Mouse (Mus musculus) stomach, embryonic 15.5 days (tissue): ENCODE data around the gene Arhgap8. TPM values are rescaled to one million over a fixed set of nuclear protein-coding genes. Genes with fewer than 3 reads are reported as not detected.
"Not testable (repeated sequence)": the region's sequence is repeated elsewhere in the genome, so short reads cannot be mapped to it uniquely, and the experiment has no call there.

ENCODE experiments used
- ATAC-seq: fragments of 200-750 bp; cut with Nextera tagmentation; 2 replicates; pipeline ENCODE4 v1.8.0; 2017; ENCODE audit warnings: low read depth, moderate number of reproducible peaks, moderate TSS enrichment; ENCODE audit not compliant: insufficient read depth, low FRiP score
- H3K27ac ChIP-seq: fragments of 300-500 bp; sonication (generic); 2 replicates; pipeline ENCODE4 v1.5.1; 2015; ENCODE audit warnings: mild to moderate bottlenecking, inconsistent platforms
- H3K27me3 ChIP-seq: fragments of 300-500 bp; sonication (generic); replicated peaks from 2 replicates; pipeline ENCODE4 v1.6.1; 2015; ENCODE audit warnings: inconsistent platforms
- H3K36me3 ChIP-seq: fragments of 300-500 bp; sonication (generic); 2 replicates; pipeline ENCODE4 v1.6.1; 2015; ENCODE audit warnings: inconsistent platforms
- H3K4me1 ChIP-seq: fragments of 300-500 bp; sonication (generic); 2 replicates; pipeline ENCODE4 v1.6.1; 2015; ENCODE audit warnings: inconsistent platforms
- H3K4me2 ChIP-seq: fragments of 300-500 bp; sonication (generic); 2 replicates; pipeline ENCODE4 v1.6.1; 2015; ENCODE audit warnings: mild to moderate bottlenecking, inconsistent platforms
- H3K4me3 ChIP-seq: fragments of 300-500 bp; sonication (generic); replicated peaks from 2 replicates; pipeline ENCODE4 v1.5.1; 2015; ENCODE audit warnings: inconsistent platforms
- H3K9ac ChIP-seq: fragments of 300-500 bp; sonication (generic); 2 replicates; pipeline ENCODE4 v1.6.1; 2015; ENCODE audit warnings: inconsistent platforms
- H3K9me3 ChIP-seq: fragments of 300-500 bp; sonication (generic); 2 replicates; pipeline ENCODE4 v1.6.1; 2016; ENCODE audit warnings: inconsistent platforms
- WGBS: fragments of 180-500 bp; shearing (Covaris S2); methylation state at CpG from one replicate; pipeline ENCODE4 v1.1.7; 2015; 5-methylcytosine and 5-hydroxymethylcytosine counted together
- polyA plus RNA-seq: library from polyadenylated mRNA; unstranded; fragments of >200 nt; fragmentation: Nextera tagmentation; extraction: Ambion mirVana; gene quantifications from 2 replicates; pipeline ENCODE4 v1.2.1, GENCODE M21; 2015

Arhgap8 gene
- polyA plus RNA-seq, 1 experiment from 2014 or later: 10.3 TPM

DNA sequence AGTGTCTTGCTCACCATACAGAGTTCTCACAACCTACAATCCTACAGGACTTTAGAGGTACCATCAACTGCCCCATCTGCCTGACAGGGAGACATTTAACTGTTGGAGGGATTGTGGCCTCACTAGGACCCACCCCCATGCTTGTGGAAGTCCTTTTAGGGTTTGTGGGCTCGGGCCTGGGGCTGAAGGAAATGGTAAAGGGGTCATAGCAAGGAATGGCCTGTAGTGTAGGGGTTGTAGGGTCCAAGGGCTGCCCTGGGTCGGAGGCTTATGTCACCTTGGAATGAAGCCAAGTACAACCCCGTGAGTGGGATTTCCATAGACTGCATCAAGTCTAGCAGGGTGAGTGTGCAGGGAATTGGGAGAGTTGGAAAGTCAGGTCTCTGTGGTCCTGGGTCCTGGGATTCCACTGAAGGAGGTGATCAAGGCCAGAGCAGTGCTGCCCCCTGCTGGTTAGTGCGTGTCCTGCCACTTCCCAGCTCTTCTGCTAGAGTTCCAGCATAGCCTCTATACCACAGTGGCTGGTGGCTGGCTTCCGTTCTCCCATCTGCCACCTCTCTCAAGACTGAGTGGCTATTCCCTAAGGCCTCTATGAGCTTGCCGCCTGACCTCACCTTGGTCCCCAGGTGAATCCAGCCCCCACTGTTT is 19.6 kb upstream of the Arhgap8 start:
- no peaks in the 10 kb centered on the region for H3K4me1 ChIP-seq
- WGBS: 46% methylated on average over 6 of the region's 6 CpGs

DNA sequence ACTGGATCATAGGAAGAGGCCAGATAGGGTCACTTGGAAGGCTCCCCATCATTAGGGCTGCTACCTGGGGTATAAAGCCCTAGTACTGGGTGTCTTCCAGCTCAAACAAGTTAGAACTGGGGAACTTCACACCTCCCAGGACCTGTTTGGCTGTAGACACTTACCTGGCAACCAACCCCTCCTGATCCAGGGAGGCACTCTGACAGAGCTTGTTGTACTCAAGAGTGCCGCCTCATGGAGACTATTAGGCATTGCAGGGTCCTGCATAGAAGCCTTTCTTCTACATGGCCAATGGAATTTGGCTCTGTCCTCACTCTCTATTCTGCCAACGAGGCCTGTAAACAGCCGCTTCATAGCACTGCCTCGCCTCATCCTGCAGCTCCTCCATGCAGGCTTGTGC is 17.9 kb upstream of the Arhgap8 start:
- Histone ChIP-seq H3K4me3 (no peak overlapping the region), H3K4me1 (no peaks in the 10 kb centered on the region), H3K9me3 (no peaks in the 10 kb centered on the region), H3K27ac (no peak overlapping the region), H3K36me3 (peaks cover 20% of the 10 kb centered on the region; the same call in 1 of the 2 replicates), H3K9ac (no peak overlapping the region), H3K27me3 (no peaks in the 10 kb centered on the region), H3K4me2 (no peak overlapping the region)
- ATAC-seq: 0 out of 2 replicates have a peak, but pooled peaks have one; percentile 8
- 20% methylated on average over 4 of the region's 4 CpGs for WGBS

More for the DNA sequence above, 19.6 kb upstream of the Arhgap8 start:
- Histone ChIP-seq H3K27me3 (no peaks in the 10 kb centered on the region), H3K9ac (no peak overlapping the region), H3K36me3 (peaks cover 20% of the 10 kb centered on the region; the same call in 1 of the 2 replicates), H3K4me3 (no peak overlapping the region), H3K27ac (no peak overlapping the region), H3K4me2 (no peak overlapping the region), H3K9me3 (no peaks in the 10 kb centered on the region)
- ATAC-seq: no peak

DNA sequence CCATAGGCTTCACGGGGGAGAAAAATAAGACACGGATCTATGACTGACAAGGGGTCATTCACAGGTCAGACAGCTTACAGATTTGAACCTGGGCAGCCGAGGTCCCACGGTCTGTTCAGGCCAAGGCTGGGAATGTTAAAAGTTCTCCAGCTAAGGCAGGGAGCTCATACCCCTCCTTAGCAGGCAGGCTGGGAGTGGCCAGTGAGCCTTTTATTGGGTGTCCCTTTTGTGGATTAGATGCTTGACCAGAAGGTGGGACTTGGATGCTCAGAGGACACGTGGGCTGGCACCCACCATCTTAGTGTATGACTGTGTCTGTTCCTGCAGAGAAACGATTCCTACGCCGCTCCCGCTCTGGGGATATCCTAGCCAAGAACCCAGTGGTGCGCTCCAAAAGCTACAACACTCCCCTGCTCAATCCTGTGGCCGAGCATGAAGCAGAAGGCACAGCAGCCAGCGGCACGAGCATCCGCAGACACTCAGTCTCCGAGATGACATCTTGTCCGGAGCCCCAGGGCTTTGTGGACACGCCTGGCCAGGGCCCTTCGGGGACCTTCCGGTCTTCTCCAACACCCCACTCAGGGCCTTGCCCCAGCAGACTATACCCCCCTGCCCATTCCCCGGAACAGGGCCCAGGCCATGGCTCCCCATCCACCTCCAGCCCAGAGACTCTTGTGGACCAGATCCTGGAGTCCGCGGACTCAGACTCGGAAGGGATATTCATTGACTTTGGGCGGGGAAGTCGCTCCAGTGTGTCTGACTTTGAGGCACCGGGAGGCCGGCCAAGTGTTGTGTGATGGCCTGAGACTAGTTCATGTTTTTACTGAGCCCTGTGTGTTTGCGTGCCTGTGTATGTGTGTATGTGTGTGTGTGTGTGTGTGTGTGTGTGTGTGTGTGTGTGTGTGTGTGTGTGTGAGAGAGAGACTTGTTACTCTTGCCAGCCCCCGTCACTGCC is 17.2 kb upstream of the Arhgap8 start:
- no peaks in the 10 kb centered on the region for H3K4me1 ChIP-seq
- no peaks in the 10 kb centered on the region for H3K27me3 ChIP-seq
- ATAC-seq: no peak
- no peak overlapping the region for H3K4me2 ChIP-seq
- H3K4me3 ChIP-seq: no peak overlapping the region
- H3K27ac ChIP-seq: no peak overlapping the region
- no peaks in the 10 kb centered on the region for H3K9me3 ChIP-seq
- WGBS: 87% methylated on average over 29 of the region's 29 CpGs
- H3K36me3 ChIP-seq: peaks cover 20% of the 10 kb centered on the region; the same call in 1 of the 2 replicates
- H3K9ac ChIP-seq: no peak overlapping the region

DNA sequence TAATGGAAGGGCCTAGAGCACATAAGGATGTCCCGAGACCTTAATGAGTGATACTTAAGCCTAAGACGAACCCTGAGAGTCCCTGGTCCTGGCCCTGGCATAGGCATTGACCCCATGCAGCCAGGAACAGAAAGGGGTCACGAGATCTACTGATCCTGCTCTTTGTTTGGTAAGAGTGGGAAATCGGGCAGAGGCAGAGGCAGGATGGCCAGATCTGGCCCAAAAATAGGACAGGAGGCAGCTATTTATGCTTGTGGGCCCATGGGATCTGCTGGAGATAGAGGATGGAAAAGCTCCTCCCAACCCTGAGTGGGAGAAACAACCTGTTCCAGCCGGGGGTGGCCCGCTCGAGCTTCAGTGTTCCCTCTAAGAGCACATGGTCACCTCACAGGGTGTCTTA is 15.9 kb upstream of the Arhgap8 start:
- 84% methylated on average over 7 of the region's 7 CpGs for WGBS
- no peak overlapping the region for H3K27ac ChIP-seq
- no peak overlapping the region for H3K9ac ChIP-seq
- no peak overlapping the region for H3K4me3 ChIP-seq
- peaks cover 20% of the 10 kb centered on the region; the same call in 1 of the 2 replicates for H3K36me3 ChIP-seq
- H3K9me3 ChIP-seq: no peaks in the 10 kb centered on the region
- H3K4me2 ChIP-seq: no peak overlapping the region
- no peaks in the 10 kb centered on the region for H3K4me1 ChIP-seq
- H3K27me3 ChIP-seq: no peaks in the 10 kb centered on the region
- no peak for ATAC-seq

DNA sequence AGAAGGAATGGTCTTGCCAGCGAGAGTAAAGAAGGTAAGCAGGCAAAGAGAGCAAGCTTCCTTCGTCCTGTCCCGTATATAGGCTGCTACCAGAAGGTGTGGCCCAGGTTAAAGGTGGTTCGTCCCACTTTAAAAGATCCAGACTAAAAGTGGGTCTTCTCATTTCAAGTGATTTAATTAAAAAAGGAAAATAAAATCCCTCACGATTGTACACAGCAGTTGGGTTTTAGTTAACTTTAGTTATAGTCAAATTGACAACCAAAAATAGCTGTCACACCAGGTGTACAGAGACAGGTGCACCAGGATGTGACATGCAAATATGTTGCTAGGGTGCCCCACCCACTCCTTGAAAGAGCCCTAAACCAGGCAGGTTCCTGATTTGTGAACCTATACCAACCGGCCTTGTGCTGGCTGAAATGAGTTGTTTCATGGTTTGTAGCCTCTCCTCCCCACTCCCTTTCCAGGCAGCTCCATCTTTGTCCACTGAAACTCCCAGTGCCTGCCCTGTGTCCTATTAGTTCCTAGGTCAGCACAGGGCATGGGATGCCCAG is 14.4 kb upstream of the Arhgap8 start:
- Histone ChIP-seq H3K9me3 (no peaks in the 10 kb centered on the region), H3K4me3 (no peak overlapping the region), H3K4me2 (no peak overlapping the region), H3K27me3 (no peaks in the 10 kb centered on the region), H3K4me1 (no peaks in the 10 kb centered on the region), H3K9ac (no peak overlapping the region), H3K27ac (no peak overlapping the region), H3K36me3 (peaks cover 17% of the 10 kb centered on the region; the same call in 1 of the 2 replicates)
- ATAC-seq: no peak
- 72% methylated on average over 6 of the region's 6 CpGs for WGBS

DNA sequence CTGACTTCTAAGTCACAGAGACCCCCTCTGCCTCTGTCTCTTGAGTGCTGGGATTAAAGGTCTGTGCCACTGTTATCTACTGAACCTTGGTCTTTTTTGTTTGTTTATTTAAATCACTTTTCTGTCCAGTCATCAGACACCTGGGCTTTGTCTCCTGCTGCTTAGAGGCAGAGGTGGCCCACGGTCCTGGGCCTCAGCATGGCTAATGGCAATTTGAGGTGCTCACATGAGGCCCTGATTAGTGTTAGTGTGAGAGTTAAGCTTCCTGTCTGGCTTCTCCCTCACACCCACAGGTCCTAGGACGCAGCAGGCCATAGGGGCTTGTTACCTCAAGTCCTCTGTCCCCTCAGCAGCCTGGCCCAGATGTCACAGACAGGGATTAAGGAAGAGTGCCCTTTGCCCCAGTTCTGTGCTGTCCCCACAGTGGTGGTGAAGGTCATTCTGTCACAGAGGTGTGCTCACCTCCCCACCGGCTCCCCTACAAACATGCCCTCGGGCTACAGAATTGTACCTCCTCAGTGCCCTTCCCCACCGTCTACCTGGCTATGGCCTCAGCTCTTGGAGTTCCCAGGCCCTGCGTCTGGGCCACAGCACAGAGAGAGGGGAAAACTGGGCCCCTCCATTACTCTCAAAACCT is 12.8 kb upstream of the Arhgap8 start:
- no peak overlapping the region for H3K27ac ChIP-seq
- no peak overlapping the region for H3K4me2 ChIP-seq
- H3K4me1 ChIP-seq: peaks cover 8% of the 10 kb centered on the region; the same call in 1 of the 2 replicates
- H3K4me3 ChIP-seq: no peak overlapping the region
- H3K9me3 ChIP-seq: no peaks in the 10 kb centered on the region
- H3K27me3 ChIP-seq: no peaks in the 10 kb centered on the region
- 0 out of 2 replicates have a peak, but pooled peaks have one; percentile 28 for ATAC-seq
- H3K9ac ChIP-seq: no peak overlapping the region
- 0 out of 2 replicates have a peak, but pooled peaks cover 6% of the 10 kb centered on the region for H3K36me3 ChIP-seq
- 71% methylated on average over 6 of the region's 6 CpGs for WGBS

DNA sequence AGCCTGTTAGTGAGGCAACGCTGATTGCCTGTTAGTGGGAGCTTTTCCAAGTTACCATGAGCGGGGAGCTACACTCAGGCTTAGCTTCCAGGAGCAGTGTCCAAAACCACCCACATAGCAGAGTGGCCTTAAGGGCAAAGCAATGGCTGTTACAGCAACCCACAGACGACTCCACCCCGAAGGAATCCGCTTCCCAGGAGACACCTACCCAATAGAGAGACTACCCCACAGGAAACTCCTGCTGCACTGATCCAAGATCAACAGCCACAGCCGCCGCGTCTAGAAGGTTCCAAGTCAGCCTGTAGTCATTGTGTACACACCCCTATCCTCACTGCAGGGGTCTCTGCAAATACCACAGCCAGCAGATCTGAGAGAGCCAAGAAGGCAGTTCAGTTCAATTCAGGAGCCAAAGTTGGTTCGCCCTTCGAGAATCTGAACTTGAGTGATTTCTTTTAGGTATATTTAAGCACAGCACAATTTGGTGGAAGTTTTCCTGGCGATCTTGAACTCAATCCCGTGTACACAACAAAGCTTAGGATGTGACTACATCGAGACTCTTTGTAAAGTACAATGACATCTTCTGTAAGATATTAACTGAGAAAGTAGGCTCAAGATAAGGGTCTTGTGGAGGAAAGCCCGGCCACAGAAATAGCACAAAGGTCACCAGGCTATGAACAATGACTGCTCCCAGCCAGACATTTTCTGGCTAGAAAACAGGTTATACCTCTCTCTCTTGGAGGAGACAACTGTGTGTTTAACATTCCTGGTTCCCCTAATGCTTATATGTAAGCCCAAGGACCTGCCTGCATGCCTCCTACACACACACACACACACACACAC is 7.1 kb upstream of the Arhgap8 start:
- Histone ChIP-seq H3K27me3 (no peaks in the 10 kb centered on the region), H3K9me3 (no peaks in the 10 kb centered on the region), H3K36me3 (no peaks in the 10 kb centered on the region), H3K4me1 (peaks cover 19% of the 10 kb centered on the region), H3K4me3 (no peak overlapping the region), H3K27ac (peak overlapping the region; percentile 45; the same call in 1 of the 2 replicates), H3K4me2 (no peak overlapping the region), H3K9ac (no peak overlapping the region)
- no peak for ATAC-seq
- WGBS: 44% methylated on average over 14 of the region's 14 CpGs

DNA sequence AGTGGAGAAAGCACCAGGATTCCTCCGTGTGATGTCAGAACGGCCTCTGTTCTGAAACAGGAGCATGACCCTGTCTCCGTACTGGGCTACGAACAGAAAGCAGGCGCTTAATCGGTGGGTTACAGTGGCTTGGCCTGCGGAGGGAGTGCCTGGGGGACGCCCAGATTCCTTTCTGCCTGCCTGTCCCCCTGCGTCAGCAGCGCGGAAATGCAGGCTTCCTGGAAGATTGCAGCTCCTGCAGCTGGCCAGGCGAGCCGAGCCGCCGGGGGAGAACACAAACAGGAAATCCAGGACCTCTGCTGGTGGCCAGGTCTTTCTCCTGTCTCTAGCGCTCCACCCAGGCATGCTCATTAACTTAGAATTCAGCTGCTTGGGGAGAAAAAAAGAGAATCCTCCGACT is 5.1 kb upstream of the Arhgap8 start:
- Histone ChIP-seq H3K4me2 (peak overlapping the region; percentile 52), H3K4me3 (peak overlapping the region; percentile 22; the same call in 1 of the 2 replicates), H3K9me3 (no peaks in the 10 kb centered on the region), H3K9ac (no peak overlapping the region), H3K27ac (peak overlapping the region; percentile 84), H3K36me3 (no peaks in the 10 kb centered on the region), H3K27me3 (no peaks in the 10 kb centered on the region), H3K4me1 (peaks cover 26% of the 10 kb centered on the region)
- under 1% methylated on average over 17 of the region's 17 CpGs for WGBS
- ATAC-seq: peak; percentile 78

DNA sequence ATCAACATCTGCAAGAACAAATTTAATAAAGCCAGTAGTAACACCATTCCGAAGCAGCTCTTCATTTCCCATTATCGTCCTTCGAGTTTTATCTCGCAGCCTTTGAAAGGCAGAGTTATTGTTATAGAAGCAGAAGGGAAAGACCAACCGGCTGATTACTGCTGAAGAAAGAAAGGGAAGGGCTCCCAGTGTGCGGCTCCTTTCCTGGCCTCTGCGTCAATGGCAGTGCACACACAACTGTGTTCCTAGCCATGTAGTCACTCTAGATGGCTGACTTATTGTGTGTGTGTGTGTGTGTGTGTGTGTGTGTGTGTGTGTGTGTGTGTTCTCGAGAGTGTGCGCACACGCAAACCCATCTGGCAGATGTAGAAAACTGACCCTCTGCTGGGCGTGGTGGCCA is 4.7 kb upstream of the Arhgap8 start:
- H3K9me3 ChIP-seq: no peaks in the 10 kb centered on the region
- ATAC-seq: no peak
- H3K9ac ChIP-seq: no peak overlapping the region
- peak overlapping the region; percentile 52 for H3K4me2 ChIP-seq
- H3K27ac ChIP-seq: peak overlapping the region; percentile 84
- H3K4me3 ChIP-seq: peak overlapping the region; percentile 22; the same call in 1 of the 2 replicates
- WGBS: 40% methylated on average over 11 of the region's 11 CpGs
- H3K36me3 ChIP-seq: no peaks in the 10 kb centered on the region
- peaks cover 28% of the 10 kb centered on the region for H3K4me1 ChIP-seq
- no peaks in the 10 kb centered on the region for H3K27me3 ChIP-seq

DNA sequence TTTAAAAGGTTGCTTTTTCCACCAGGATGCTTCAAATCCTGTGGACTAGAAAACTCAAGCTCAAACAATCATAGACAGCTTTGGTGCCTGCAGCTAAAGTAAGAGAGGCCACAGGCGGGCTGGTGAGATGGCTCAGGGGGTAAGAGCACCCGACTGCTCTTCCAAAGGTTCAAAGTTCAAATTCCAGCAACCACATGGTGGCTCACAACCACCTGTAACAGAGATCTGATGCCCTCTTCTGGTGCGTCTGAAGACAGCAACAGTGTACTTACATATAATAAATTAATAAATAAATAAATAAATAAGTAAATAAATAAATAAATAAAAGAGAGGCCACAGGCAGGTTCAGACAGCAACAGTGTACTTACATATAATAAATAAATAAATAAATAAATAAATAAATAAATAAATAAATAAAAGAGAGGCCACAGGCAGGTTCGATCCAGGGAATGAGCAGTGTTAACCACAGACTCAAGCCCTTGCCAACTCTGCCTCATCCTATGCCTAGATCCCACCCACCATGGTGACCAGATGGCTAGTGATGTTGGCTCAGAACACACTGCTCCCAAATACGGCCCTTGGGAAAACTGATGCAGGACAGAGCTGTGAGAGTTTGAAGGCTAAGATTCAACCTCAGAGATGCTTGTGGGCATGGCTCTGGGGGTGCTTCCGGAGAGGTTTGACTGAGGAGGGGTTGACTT is 2.1 kb upstream of the Arhgap8 start:
- H3K9me3 ChIP-seq, H3K4me3 ChIP-seq, H3K4me2 ChIP-seq, ATAC-seq, H3K36me3 ChIP-seq, H3K9ac ChIP-seq, H3K27ac ChIP-seq, H3K27me3 ChIP-seq: not testable (repeated sequence)
- 64% methylated on average over 6 of the region's 6 CpGs for WGBS
- H3K4me1 ChIP-seq: peaks cover 24% of the 10 kb centered on the region
